Mouse (Mus musculus) WW6 (cell line): ENCODE results near the gene Masp2.

Experiments used
- DNase-seq: peaks from one replicate; pipeline ENCODE4 v3.0.0-alpha.2; 2013; ENCODE audit warnings: low read depth, low spot score

The Masp2 gene

GRCm38 (mm10) chr4:148602357-148603120 lies at the start of gene Masp2:
Gene Masp2, plus strand, starts transcription at chr4:148602554.
- no peak for DNase-seq

GRCm38 (mm10) chr4:148557766-148558165 lies 44.6 kb upstream of the Masp2 start:
- no peak for DNase-seq

- peak; percentile 70 for DNase-seq
These were observed 43.9 kb upstream of the Masp2 start, which contains the start of gene Exosc10 for GRCm38 (mm10) chr4:148558297-148559000. Gene Exosc10, plus strand, starts transcription at chr4:148558429.

GRCm38 (mm10) chr4:148562676-148563075 lies 39.7 kb upstream of the Masp2 start:
- DNase-seq = no peak

- DNase-seq = no peak
These were observed 38.8 kb upstream of the Masp2 start for GRCm38 (mm10) chr4:148563595-148563994.

- no peak for DNase-seq
These were observed 32.2 kb upstream of the Masp2 start for GRCm38 (mm10) chr4:148570138-148570537.

GRCm38 (mm10) chr4:148570693-148571295 lies 31.6 kb upstream of the Masp2 start:
- no peak for DNase-seq

GRCm38 (mm10) chr4:148573222-148573621 lies 29.1 kb upstream of the Masp2 start:
- DNase-seq = no peak

GRCm38 (mm10) chr4:148580765-148581164 lies 21.6 kb upstream of the Masp2 start:
- DNase-seq = no peak

- DNase-seq = no peak
These were observed 20.9 kb upstream of the Masp2 start for GRCm38 (mm10) chr4:148581422-148581821.

GRCm38 (mm10) chr4:148583257-148583656 lies 19.1 kb upstream of the Masp2 start:
- DNase-seq = no peak

- DNase-seq = no peak
These were observed 15.7 kb upstream of the Masp2 start for GRCm38 (mm10) chr4:148586648-148587047.

GRCm38 (mm10) chr4:148588793-148589192 lies 13.6 kb upstream of the Masp2 start:
- no peak for DNase-seq

- no peak for DNase-seq
These were observed 12.8 kb upstream of the Masp2 start for GRCm38 (mm10) chr4:148589565-148589964.

- no peak for DNase-seq
These were observed 11.8 kb upstream of the Masp2 start for GRCm38 (mm10) chr4:148590421-148591170.

GRCm38 (mm10) chr4:148591171-148591630 lies 11.2 kb upstream of the Masp2 start, which contains the start of gene Srm:
Gene Srm, plus strand, starts transcription at chr4:148591503.
- peak; percentile 91 for DNase-seq

- no peak for DNase-seq
These were observed 10.5 kb upstream of the Masp2 start for GRCm38 (mm10) chr4:148591637-148592380.

GRCm38 (mm10) chr4:148593996-148594395 lies 8.4 kb upstream of the Masp2 start:
- DNase-seq = no peak

GRCm38 (mm10) chr4:148595916-148596315 lies 6.4 kb upstream of the Masp2 start:
- no peak for DNase-seq

GRCm38 (mm10) chr4:148596731-148597130 lies 5.6 kb upstream of the Masp2 start:
- no peak for DNase-seq

GRCm38 (mm10) chr4:148598826-148599225 lies 3.5 kb upstream of the Masp2 start:
- DNase-seq = no peak
